Mouse (Mus musculus): Measurements from ENCODE around the gene Cdk2.

DNA sequence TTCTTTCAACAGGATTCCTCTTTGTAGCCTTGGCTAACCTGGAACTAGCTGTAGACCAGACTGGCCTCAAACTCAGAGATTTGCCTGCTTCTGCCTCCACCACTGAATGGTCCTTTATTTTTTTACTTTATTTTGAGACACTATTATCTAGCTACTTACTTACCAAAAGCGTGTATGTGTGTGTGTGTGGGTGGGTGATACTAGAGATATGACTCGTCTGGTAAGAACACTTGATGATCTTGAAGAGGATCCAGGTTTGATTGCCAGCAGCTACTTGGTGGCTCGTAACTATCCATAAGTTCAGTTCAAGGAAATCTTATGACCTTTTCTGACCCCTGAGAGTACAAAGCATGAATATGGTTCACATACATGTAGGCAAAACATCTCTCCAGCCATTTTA is 39.5 kb downstream of the Cdk2 start:
- TF ChIP-seq CTCF (IDR thresholded peaks at IDR 0.05; ENCODE audit: low read depth, low read length) (no peak), POLR2A (IDR thresholded peaks at IDR 0.05; ENCODE audit: extremely low read depth, insufficient read depth, low read length) (no peak)

All from liver, adult 2 months (tissue).